Mouse (Mus musculus) limb, embryonic 11.5 days (tissue): Measurements from ENCODE around the gene Thtpa. TPM values are rescaled to one million over a fixed set of nuclear protein-coding genes. Genes with fewer than 3 reads are reported as not detected.

Source experiments
- ATAC-seq: fragments of 200-750 bp; cut with Nextera tagmentation; 2 replicates; pipeline ENCODE4 v1.8.0; 2017; ENCODE audit warnings: low read depth; ENCODE audit not compliant: insufficient number of reproducible peaks, low FRiP score, low TSS enrichment
- DNase-seq: peaks from one replicate; pipeline ENCODE4 v3.0.0-alpha.2; 2015; ENCODE audit warnings: low spot score
- H3K27ac ChIP-seq: fragments of 300-500 bp; sonication (generic); replicated peaks from 2 replicates; pipeline ENCODE4 v1.5.1; 2014; ENCODE audit warnings: low read depth, mild to moderate bottlenecking, low read length
- H3K27me3 ChIP-seq: fragments of 300-500 bp; sonication (generic); 2 replicates; pipeline ENCODE4 v1.6.1; 2014; ENCODE audit warnings: mild to moderate bottlenecking, low read length, mixed read lengths; ENCODE audit not compliant: control insufficient read depth, insufficient read depth
- H3K36me3 ChIP-seq: fragments of 300-500 bp; sonication (generic); 2 replicates; pipeline ENCODE4 v1.6.1; 2014; ENCODE audit warnings: mild to moderate bottlenecking, low read length, moderate library complexity, mixed read lengths; ENCODE audit not compliant: control insufficient read depth, insufficient read depth
- H3K4me1 ChIP-seq: fragments of 300-500 bp; sonication (generic); 2 replicates; pipeline ENCODE4 v1.6.1; 2014; ENCODE audit warnings: low read length, mixed read lengths; ENCODE audit not compliant: control insufficient read depth, insufficient read depth
- H3K4me2 ChIP-seq: fragments of 300-500 bp; sonication (generic); 2 replicates; pipeline ENCODE4 v1.6.1; 2014; ENCODE audit warnings: low read depth, mild to moderate bottlenecking, moderate library complexity; ENCODE audit not compliant: severe bottlenecking
- H3K4me3 ChIP-seq: fragments of 300-500 bp; sonication (generic); 2 replicates; pipeline ENCODE4 v1.5.1; 2014; ENCODE audit warnings: low read depth, low read length
- H3K9ac ChIP-seq: fragments of 300-500 bp; sonication (generic); 2 replicates; pipeline ENCODE4 v1.6.1; 2014; ENCODE audit warnings: mild to moderate bottlenecking, low read length
- H3K9me3 ChIP-seq: fragments of 300-500 bp; sonication (generic); 2 replicates; pipeline ENCODE4 v1.6.1; 2016; ENCODE audit warnings: low read length; ENCODE audit not compliant: control insufficient read depth
- WGBS: fragments of 180-500 bp; shearing (Covaris S2); extraction: QIAGEN DNeasy Blood & Tissue Kit; methylation state at CpG from one replicate; pipeline ENCODE4 v1.1.7; 2014; 5-methylcytosine and 5-hydroxymethylcytosine counted together
- polyA plus RNA-seq: library from polyadenylated mRNA; unstranded; fragments of >200 nt; fragmentation: Nextera tagmentation; extraction: Ambion mirVana; gene quantifications from 2 replicates; pipeline ENCODE4 v1.2.1, GENCODE M21; 2014

Thtpa gene
- polyA plus RNA-seq, 1 experiment from 2014 or later, result 23.1 TPM

DNA sequence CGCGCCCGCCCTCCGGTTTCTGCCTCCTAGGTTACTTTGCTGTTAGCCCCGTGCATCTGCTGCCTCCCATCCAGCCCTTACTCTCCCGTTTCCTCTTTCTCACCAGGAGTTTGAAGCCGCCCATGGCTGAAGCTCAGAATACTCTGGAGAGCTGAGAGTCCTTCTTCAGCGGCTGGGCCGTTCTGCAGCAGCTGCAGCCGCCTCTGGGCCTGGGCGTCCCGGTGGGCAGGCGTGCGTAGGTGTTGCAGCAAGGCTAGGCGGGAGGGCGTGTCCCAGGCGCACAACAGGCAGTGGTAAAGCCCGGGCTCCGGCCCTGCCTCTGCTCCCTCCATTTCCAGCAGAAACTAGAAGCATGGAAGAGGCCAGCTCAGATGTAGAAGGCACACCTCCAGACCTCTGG lies 22.8 kb upstream of the Thtpa start:
- WGBS, result 11% methylated on average over 19 of the region's 19 CpGs
- H3K9ac ChIP-seq, result peak overlapping the region; percentile 27; the same call in 1 of the 2 replicates
- DNase-seq (peak; percentile 61), ATAC-seq (no peak)
- peak overlapping the region; percentile 27 for H3K4me2 ChIP-seq
- no peak overlapping the region for H3K27ac ChIP-seq
- H3K36me3 ChIP-seq, result peaks cover 2% of the 10 kb centered on the region; the same call in 1 of the 2 replicates
- no peaks in the 10 kb centered on the region for H3K9me3 ChIP-seq
- H3K4me3 ChIP-seq, result no peak overlapping the region; the same call in 1 of the 2 replicates
- H3K27me3 ChIP-seq, result peaks cover 2% of the 10 kb centered on the region; the same call in 1 of the 2 replicates
- H3K4me1 ChIP-seq, result peaks cover 6% of the 10 kb centered on the region

GRCm38 (mm10) chr14:55074416-55074815 lies 20.2 kb upstream of the Thtpa start:
- WGBS, result 89% methylated on average over 12 of the region's 12 CpGs
- Histone ChIP-seq H3K9ac (no peak overlapping the region), H3K4me2 (no peak overlapping the region), H3K4me1 (peaks cover 22% of the 10 kb centered on the region), H3K36me3 (no peaks in the 10 kb centered on the region), H3K27ac (no peak overlapping the region), H3K9me3 (no peaks in the 10 kb centered on the region), H3K4me3 (no peak overlapping the region), H3K27me3 (peaks cover 14% of the 10 kb centered on the region; the same call in 1 of the 2 replicates)
- DNase-seq (no peak), ATAC-seq (no peak)

DNA sequence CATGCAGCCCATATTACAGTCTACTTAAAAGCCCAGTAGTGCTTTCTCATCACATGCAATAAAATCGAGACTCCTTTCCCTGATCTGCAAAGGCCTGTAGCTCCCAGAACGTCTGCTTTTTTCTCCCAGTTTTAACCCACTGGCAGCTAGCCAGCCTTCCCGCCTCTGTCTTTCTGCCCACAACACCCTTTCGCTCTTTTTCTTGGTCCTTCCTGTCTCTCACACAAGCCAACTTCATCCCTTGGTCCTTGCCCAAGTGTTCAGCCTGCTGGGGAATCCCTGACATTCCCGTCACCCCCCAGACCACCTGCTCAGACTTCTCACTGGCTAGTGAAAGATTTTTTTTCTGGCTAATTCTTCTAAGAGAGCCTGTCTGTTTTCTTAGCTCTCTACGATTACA lies 18.4 kb upstream of the Thtpa start:
- ATAC-seq (no peak), DNase-seq (no peak)
- H3K9me3 ChIP-seq, result no peaks in the 10 kb centered on the region
- H3K4me3 ChIP-seq, result no peak overlapping the region
- no peak overlapping the region for H3K27ac ChIP-seq
- no peak overlapping the region for H3K9ac ChIP-seq
- H3K4me1 ChIP-seq, result peaks cover 22% of the 10 kb centered on the region
- H3K4me2 ChIP-seq, result no peak overlapping the region
- H3K27me3 ChIP-seq, result peaks cover 14% of the 10 kb centered on the region; the same call in 1 of the 2 replicates
- 61% methylated on average over 6 of the region's 6 CpGs for WGBS
- H3K36me3 ChIP-seq, result no peaks in the 10 kb centered on the region

- Histone ChIP-seq H3K9ac (no peak overlapping the region), H3K4me1 (peaks cover 19% of the 10 kb centered on the region), H3K27ac (no peak overlapping the region), H3K36me3 (no peaks in the 10 kb centered on the region), H3K4me3 (no peak overlapping the region), H3K4me2 (no peak overlapping the region), H3K9me3 (no peaks in the 10 kb centered on the region), H3K27me3 (peaks cover 14% of the 10 kb centered on the region; the same call in 1 of the 2 replicates)
- ATAC-seq (no peak), DNase-seq (no peak)
- WGBS, result 61% methylated on average over 3 of the region's 3 CpGs
Measured at GRCm38 (mm10) chr14:55076956-55077355, 17.6 kb upstream of the Thtpa start.

GRCm38 (mm10) chr14:55077481-55078365 lies 16.9 kb upstream of the Thtpa start:
- no peaks in the 10 kb centered on the region for H3K36me3 ChIP-seq
- H3K4me3 ChIP-seq, result no peak overlapping the region
- H3K9ac ChIP-seq, result peak overlapping the region; percentile 22; the same call in 1 of the 2 replicates
- no peak overlapping the region for H3K27ac ChIP-seq
- 11% methylated on average over 15 of the region's 15 CpGs for WGBS
- DNase-seq (no peak), ATAC-seq (no peak)
- peak overlapping the region; percentile 54 for H3K4me2 ChIP-seq
- H3K27me3 ChIP-seq, result peaks cover 12% of the 10 kb centered on the region; the same call in 1 of the 2 replicates
- peaks cover 15% of the 10 kb centered on the region for H3K4me1 ChIP-seq
- H3K9me3 ChIP-seq, result no peaks in the 10 kb centered on the region

- ATAC-seq (peak; percentile 20), DNase-seq (peak; percentile 60)
- H3K36me3 ChIP-seq, result no peaks in the 10 kb centered on the region
- 0% methylated on average over 23 of the region's 23 CpGs for WGBS
- peak overlapping the region; percentile 40 for H3K9ac ChIP-seq
- 0 out of 2 replicates have a peak overlapping the region, but pooled peaks have one; percentile 30 for H3K27ac ChIP-seq
- H3K4me2 ChIP-seq, result peak overlapping the region; percentile 54
- H3K4me3 ChIP-seq, result 0 out of 2 replicates have a peak overlapping the region, but pooled peaks have one; percentile 8
- peaks cover 15% of the 10 kb centered on the region for H3K4me1 ChIP-seq
- peaks cover 12% of the 10 kb centered on the region; the same call in 1 of the 2 replicates for H3K27me3 ChIP-seq
- no peaks in the 10 kb centered on the region for H3K9me3 ChIP-seq
Measured at GRCm38 (mm10) chr14:55078366-55078989, 16.1 kb upstream of the Thtpa start.

GRCm38 (mm10) chr14:55079214-55079970 lies 15.2 kb upstream of the Thtpa start:
- 17% methylated on average over 8 of the region's 8 CpGs for WGBS
- H3K9ac ChIP-seq, result no peak overlapping the region; the same call in 1 of the 2 replicates
- H3K36me3 ChIP-seq, result no peaks in the 10 kb centered on the region
- peaks cover 15% of the 10 kb centered on the region for H3K4me1 ChIP-seq
- peak overlapping the region; percentile 54 for H3K4me2 ChIP-seq
- no peaks in the 10 kb centered on the region for H3K9me3 ChIP-seq
- peaks cover 12% of the 10 kb centered on the region; the same call in 1 of the 2 replicates for H3K27me3 ChIP-seq
- ATAC-seq (no peak; the same call in 1 of the 2 replicates), DNase-seq (peak; percentile 94)
- H3K27ac ChIP-seq, result no peak overlapping the region
- no peak overlapping the region for H3K4me3 ChIP-seq

- ATAC-seq (no peak), DNase-seq (no peak)
- Histone ChIP-seq H3K4me3 (no peak overlapping the region), H3K4me1 (peaks cover 15% of the 10 kb centered on the region), H3K27ac (no peak overlapping the region), H3K9ac (no peak overlapping the region), H3K4me2 (no peak overlapping the region), H3K9me3 (no peaks in the 10 kb centered on the region), H3K36me3 (no peaks in the 10 kb centered on the region), H3K27me3 (peaks cover 12% of the 10 kb centered on the region; the same call in 1 of the 2 replicates)
- WGBS, result 21% methylated on average over 5 of the region's 5 CpGs
Measured at GRCm38 (mm10) chr14:55081105-55081504, 13.5 kb upstream of the Thtpa start.
